Mouse (Mus musculus): Measurements from ENCODE around the gene Trip6.

Gene Trip6

GRCm38 (mm10) chr5:137338256-137338655 lies 24.1 kb upstream of the Trip6 start:
- DNase-seq: peak; percentile 92

DNA sequence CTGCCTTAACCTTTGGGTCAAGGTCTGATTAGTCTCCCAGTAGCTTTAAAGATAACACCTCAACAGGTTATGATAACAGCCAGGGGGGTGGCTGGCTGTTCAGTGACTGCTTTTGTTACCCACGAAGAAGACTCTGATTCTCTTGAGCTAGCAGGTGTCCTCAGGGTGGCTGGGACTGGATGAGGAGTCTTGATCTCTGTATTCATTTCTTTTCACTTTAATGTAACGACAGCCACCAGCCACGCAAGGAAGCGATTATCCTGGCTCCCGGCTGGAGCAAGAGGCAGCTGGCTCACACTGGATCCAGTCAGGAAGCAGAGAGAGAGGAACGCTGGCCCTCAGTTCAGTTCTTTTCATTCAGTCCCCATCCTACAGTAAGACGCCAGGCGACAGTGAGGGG lies 23.0 kb upstream of the Trip6 start:
- no peak for DNase-seq

DNA sequence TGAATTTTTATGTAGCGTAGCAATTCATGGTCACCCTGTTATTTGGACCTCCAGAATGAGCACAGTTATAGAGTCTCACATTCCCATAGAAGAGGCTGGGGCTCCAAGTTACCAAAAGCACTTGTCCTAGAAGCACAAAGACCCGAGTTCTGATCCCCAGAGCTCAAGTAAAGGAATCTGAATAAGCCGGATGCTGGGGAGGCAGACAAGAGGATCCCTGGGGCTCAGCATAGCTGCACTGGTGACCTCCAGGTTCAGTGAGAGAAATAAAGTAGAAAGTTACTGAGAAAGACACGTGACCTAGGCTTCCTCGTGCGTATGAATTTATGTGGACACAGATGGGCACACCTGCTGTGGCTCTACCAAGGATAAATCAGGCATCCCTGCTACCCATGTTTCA lies 20.9 kb upstream of the Trip6 start:
- peak; percentile 46 for DNase-seq

DNA sequence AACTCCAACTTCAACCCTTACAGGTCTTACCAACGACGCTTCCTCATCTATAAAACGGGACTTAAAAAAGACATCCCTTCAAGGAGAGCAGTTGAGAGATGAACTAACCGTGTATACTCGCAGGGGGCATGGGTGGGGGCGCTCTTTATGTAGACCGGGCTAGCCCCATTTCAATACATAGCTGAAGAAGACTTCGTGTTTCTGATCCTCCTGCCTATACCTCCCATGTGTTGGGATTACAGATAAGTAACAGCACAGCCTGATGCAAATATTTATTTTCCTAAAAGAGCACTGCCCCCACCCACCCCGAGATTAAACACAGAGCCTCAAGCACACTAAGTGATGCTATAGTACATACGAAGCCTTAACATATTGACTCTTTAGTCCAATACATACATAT lies 20.1 kb upstream of the Trip6 start:
- DNase-seq: no peak

- peak; percentile 97 for DNase-seq
These were observed 19.4 kb upstream of the Trip6 start, which contains the start of gene Slc12a9 for GRCm38 (mm10) chr5:137333512-137334174. Gene Slc12a9, minus strand, starts transcription at chr5:137333597.

DNA sequence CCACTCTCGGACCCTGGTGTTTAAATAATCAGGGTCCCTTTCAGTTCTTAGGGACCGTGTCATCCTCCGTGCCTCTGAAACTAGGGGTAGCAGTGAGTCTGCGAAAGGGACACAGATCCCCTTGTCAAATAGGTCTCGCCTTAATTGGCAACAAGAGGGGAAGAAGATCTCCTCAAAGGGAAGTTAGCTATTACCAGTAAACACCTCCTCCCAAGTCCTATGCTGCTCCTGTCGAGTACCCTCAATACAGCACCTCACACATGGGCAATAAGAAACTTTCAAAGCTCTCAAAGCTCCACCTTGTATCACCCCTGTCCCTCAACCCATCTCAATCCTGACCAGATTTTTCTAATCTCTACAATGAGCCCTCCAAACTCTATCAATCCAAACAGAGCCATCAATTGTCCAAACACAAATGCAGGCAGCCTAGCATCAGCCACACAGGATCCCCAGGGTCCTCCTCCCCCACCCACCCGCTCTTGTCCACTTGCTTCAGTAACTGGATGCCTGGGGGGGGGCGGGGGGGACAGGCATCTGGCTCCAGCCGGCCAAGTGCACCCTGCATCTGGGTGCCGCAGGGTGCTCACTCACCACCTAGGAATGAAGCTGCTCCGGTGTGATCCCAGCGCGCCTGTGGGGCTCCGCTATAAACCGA lies 18.8 kb upstream of the Trip6 start:
- no peak for DNase-seq

- DNase-seq: peak; percentile 8
These were observed 16.7 kb upstream of the Trip6 start for GRCm38 (mm10) chr5:137330910-137331309.

DNA sequence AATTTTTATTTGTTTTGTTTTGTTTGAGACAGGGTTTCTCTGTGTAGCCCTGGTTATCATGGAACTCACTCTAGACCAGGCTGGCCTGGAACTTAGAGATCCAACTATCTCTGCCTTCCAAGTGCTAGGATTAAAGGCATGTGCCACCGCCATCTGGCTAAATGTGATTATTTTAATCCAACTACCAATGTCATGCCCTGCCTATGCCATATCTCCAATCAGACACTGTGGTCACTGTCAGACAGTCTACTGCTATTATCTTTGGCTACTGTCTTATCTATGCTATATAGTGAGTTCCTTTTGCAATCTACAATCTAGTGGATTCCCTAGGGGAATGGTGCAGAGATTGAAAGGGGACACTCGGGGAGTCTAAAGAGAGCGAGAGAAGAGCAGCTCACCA lies 6.8 kb upstream of the Trip6 start:
- no peak for DNase-seq

DNA sequence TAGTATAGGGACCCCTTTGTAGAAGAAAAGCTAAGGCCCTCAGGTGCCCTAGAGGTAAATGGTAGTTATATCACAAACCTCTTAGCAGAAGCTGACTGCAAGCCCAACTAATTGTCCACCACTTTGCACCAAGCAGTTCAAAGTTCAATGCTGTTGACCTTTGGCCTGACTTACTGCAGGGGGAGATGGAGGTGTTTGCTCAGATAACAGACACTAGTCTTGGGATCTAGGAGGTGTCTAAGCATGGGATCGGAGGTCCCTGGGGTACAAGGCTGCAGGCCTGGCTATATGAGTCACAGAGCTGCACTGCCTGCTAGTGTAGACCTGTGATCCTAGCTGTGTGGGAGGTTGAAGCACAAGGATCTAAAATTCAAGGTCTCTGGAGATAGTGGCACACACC lies 4.4 kb upstream of the Trip6 start:
- no peak for DNase-seq

- no peak for DNase-seq
These were observed 3.2 kb upstream of the Trip6 start for GRCm38 (mm10) chr5:137317361-137317760.

GRCm38 (mm10) chr5:137315084-137315903 lies 1.1 kb upstream of the Trip6 start:
- peak; percentile 24 for DNase-seq

GRCm38 (mm10) chr5:137313466-137314192 lies 575 bp downstream of the Trip6 start:
- DNase-seq: peak; percentile 10

DNA sequence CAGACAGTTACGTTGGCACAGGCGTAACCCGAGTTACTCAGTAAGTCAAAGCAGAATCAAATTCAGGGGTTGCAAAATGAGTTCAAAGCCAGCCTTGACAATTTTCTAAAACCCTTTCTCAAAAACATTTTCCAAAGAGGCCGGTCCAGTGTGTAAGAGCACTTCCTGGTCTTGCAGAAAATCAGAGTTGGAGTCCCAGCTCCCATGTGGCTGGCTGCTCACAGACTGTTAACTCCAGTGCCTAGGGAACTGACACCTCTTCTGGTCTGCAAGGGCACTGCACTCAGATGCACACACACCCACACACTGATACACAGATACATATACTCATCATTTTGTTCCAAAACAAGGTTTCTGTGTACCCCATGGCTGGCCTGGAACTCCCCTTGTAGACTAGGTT lies 5.8 kb downstream of the Trip6 start:
- peak; percentile 39 for DNase-seq

DNA sequence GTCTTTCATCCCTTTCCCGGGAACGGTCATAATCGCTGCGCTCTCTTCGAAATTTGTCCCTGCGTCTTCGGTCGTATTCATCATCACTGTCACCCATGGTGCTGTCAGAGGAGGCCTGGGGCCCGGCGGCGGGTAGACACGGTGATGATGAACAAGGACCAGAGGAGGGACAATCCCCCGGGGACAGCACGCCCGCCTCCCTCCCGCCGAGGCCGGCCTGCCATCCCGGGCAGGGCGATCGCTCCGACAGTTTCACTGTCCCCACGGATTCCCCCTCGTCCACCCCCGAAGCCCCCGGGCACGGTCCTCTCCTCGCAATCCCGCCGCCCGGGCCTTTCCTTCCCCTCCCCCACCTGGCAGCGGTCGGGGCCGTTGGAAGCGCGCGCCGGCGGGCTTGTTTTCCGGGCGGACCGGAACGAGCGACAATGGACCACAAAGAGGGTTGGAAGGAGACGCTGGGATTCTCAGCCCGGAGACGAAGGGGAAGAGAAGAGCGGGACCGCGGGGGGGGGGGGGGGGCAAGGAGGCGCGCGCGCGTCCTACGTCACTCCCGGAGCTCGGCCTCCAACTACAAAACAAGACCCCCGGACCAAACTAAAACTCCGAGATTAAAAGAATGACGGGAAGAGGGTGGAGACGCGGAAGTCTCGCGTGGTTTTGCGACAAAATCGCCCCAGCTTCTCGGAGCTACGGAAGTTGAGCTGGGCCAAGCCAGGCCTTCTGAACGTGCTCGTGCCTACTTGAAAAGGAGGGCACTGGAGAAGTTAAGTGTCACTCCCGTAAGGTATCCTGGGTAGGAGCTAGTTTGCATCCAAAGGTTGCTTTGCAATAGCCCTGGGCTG lies 6.9 kb downstream of the Trip6 start, which contains the start of gene Srrt:
Gene Srrt (minus strand): TSS at position 604 of the 842 bp plus-strand sequence.
- peak; percentile 89 for DNase-seq

- DNase-seq: peak; percentile 32
These were observed 7.7 kb downstream of the Trip6 start for GRCm38 (mm10) chr5:137306439-137307005.

GRCm38 (mm10) chr5:137305822-137306221 lies 8.4 kb downstream of the Trip6 start:
- no peak for DNase-seq

DNA sequence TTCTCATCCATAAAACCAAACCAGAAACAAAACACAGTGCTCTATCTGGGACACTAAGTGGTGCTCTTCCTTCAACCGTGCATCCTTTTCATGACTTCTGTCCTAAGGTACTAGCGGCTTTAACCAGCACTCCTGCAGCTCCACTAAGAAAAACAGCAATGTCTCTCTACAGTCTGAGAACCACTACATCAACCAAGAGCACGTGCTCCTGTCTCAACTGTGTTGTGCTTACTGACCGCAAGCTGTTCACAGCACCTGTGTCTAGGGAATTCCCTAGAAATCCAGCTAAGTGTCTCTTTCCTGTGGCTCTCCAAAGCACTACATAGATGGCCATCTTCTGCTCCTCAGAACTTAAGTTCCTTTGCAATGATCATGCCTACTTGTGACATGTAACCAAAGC lies 9.4 kb downstream of the Trip6 start:
- DNase-seq: no peak

GRCm38 (mm10) chr5:137304165-137304564 lies 10.0 kb downstream of the Trip6 start:
- DNase-seq: no peak

- DNase-seq: no peak
These were observed 10.6 kb downstream of the Trip6 start for GRCm38 (mm10) chr5:137303609-137304008.

DNA sequence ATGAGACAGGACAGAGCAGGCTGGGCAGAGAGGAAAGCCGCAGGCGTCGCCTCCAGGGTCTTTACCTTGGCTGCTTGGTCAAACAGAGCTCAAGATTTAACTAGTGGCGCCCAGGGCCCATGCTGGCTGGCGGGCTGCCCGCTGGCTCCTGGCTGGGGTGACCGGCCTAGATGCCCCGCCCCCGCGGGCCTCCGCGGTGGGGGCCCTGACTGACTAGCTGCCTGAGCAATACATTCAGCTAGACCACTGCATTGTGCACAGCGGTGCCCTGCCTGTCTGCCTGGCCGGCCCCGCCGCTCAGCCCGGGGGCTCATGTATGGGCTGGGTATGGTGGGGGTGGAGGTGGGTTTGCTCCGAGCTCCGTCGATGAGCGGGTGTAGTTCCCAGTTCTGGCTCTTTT lies 13.0 kb downstream of the Trip6 start:
- DNase-seq: peak; percentile 44

DNA sequence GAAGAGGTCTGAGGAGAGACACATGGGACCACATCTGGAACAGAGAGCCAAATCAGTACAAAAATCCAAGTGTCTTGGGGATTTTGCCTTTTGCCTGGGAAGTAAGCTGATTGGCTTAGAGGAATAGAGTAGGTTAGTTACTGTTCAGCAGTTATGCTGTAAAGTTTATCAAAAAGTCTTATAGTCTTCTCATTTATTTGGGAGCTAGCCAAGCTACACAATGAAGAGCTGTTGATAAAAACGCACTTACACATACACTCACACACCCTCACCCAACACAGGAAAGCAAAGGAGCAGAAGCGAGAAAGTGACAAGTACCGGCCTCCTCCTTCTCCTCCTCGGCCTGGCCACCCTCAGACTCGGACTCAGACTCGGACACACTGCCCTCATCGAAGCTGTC lies 15.0 kb downstream of the Trip6 start:
- DNase-seq: no peak

DNA sequence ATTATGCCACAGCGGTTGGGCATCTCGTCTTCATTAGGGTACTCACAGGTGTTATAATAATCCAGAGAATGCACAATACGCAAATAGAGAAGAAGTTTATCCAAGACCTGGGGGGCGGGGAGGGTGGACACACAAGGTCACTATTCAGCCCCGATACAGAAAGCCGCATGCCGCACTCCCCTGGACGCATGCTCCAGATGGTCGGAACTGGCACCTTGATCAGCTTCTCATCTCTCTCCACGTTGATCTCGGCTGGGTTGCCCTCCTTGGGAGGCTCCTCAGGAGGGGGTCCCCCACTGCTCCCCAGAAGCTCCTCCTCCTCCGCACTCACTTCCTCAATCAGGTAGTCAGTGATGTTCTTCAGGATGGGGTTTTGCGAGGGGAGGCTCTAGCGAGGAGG lies 17.1 kb downstream of the Trip6 start:
- peak; percentile 38 for DNase-seq
